Mouse (Mus musculus) embryonic facial prominence, embryonic 14.5 days (tissue): ENCODE results near the gene Atf6b. TPM values are rescaled to one million over a fixed set of nuclear protein-coding genes. Genes with fewer than 3 reads are reported as not detected.

Source experiments
- ATAC-seq: fragments of 200-750 bp; cut with Nextera tagmentation; 2 replicates; pipeline ENCODE4 v1.8.0; 2017; ENCODE audit warnings: low read depth, moderate number of reproducible peaks, moderate TSS enrichment
- DNase-seq: peaks from one replicate; pipeline ENCODE4 v3.0.0-alpha.2; 2015; ENCODE audit warnings: low spot score
- H3K27ac ChIP-seq: fragments of 300-500 bp; sonication (generic); replicated peaks from 2 replicates; pipeline ENCODE4 v1.5.1; 2014; ENCODE audit warnings: low read depth, mild to moderate bottlenecking, low read length, moderate library complexity
- H3K27me3 ChIP-seq: fragments of 300-500 bp; sonication (generic); replicated peaks from 2 replicates; pipeline ENCODE4 v1.6.1; 2014; ENCODE audit warnings: low read length; ENCODE audit not compliant: control insufficient read depth, insufficient read depth
- H3K36me3 ChIP-seq: fragments of 300-500 bp; sonication (generic); 2 replicates; pipeline ENCODE4 v1.6.1; 2014; ENCODE audit warnings: low read length, mixed read lengths; ENCODE audit not compliant: control insufficient read depth, insufficient read depth
- H3K4me1 ChIP-seq: fragments of 300-500 bp; sonication (generic); 2 replicates; pipeline ENCODE4 v1.6.1; 2014; ENCODE audit warnings: antibody characterized with exemption, low read length; ENCODE audit not compliant: control insufficient read depth, insufficient read depth
- H3K4me2 ChIP-seq: fragments of 300-500 bp; sonication (generic); 2 replicates; pipeline ENCODE4 v1.6.1; 2014; ENCODE audit warnings: low read depth, mild to moderate bottlenecking, low read length, moderate library complexity, mixed read lengths
- H3K4me3 ChIP-seq: fragments of 300-500 bp; sonication (generic); 2 replicates; pipeline ENCODE4 v1.5.1; 2014; ENCODE audit warnings: low read depth, mild to moderate bottlenecking, low read length
- H3K9ac ChIP-seq: fragments of 300-500 bp; sonication (generic); 2 replicates; pipeline ENCODE4 v1.6.1; 2014; ENCODE audit warnings: low read depth, mild to moderate bottlenecking, low read length, moderate library complexity, mixed read lengths
- H3K9me3 ChIP-seq: fragments of 300-500 bp; sonication (generic); 2 replicates; pipeline ENCODE4 v1.6.1; 2016; ENCODE audit warnings: low read length; ENCODE audit not compliant: control insufficient read depth
- WGBS: fragments of 180-500 bp; shearing (Covaris S2); extraction: QIAGEN DNeasy Blood & Tissue Kit; methylation state at CpG from one replicate; pipeline ENCODE4 v1.1.7; 2014; 5-methylcytosine and 5-hydroxymethylcytosine counted together
- polyA plus RNA-seq: library from polyadenylated mRNA; unstranded; fragments of >200 nt; fragmentation: Nextera tagmentation; extraction: Ambion mirVana; gene quantifications from 2 replicates; pipeline ENCODE4 v1.2.1, GENCODE M21; 2014

Gene Atf6b
- polyA plus RNA-seq, 1 experiment from 2014 or later: 60.8 TPM

- Histone ChIP-seq H3K27me3 (peaks cover 66% of the 10 kb centered on the region), H3K27ac (no peak overlapping the region), H3K9ac (no peak overlapping the region), H3K4me1 (0 out of 2 replicates have a peak, but pooled peaks cover 4% of the 10 kb centered on the region), H3K4me3 (no peak overlapping the region), H3K9me3 (no peaks in the 10 kb centered on the region), H3K36me3 (no peaks in the 10 kb centered on the region), H3K4me2 (no peak overlapping the region)
- ATAC-seq (no peak), DNase-seq (no peak)
- 88% methylated on average over 7 of the region's 7 CpGs for WGBS
Observed at GRCm38 (mm10) chr17:34673139-34673538, 26.2 kb downstream of the Atf6b start.

- ATAC-seq (no peak), DNase-seq (no peak)
- peaks cover 72% of the 10 kb centered on the region for H3K27me3 ChIP-seq
- no peak overlapping the region for H3K4me3 ChIP-seq
- WGBS: 58% methylated on average over 11 of the region's 11 CpGs
- H3K36me3 ChIP-seq: no peaks in the 10 kb centered on the region
- H3K4me2 ChIP-seq: no peak overlapping the region
- H3K4me1 ChIP-seq: 0 out of 2 replicates have a peak, but pooled peaks cover 4% of the 10 kb centered on the region
- H3K9ac ChIP-seq: no peak overlapping the region
- H3K9me3 ChIP-seq: no peaks in the 10 kb centered on the region
- no peak overlapping the region for H3K27ac ChIP-seq
Observed at GRCm38 (mm10) chr17:34674524-34675204, 27.7 kb downstream of the Atf6b start.

- ATAC-seq: no peak
- Histone ChIP-seq H3K4me2 (no peak overlapping the region), H3K9me3 (no peaks in the 10 kb centered on the region), H3K4me3 (no peak overlapping the region), H3K27ac (no peak overlapping the region), H3K9ac (no peak overlapping the region), H3K27me3 (peaks cover 69% of the 10 kb centered on the region), H3K36me3 (no peaks in the 10 kb centered on the region), H3K4me1 (0 out of 2 replicates have a peak, but pooled peaks cover 4% of the 10 kb centered on the region)
- no peak for DNase-seq
- WGBS: 59% methylated on average over 13 of the region's 13 CpGs
Observed at GRCm38 (mm10) chr17:34675205-34676092, 28.5 kb downstream of the Atf6b start.

GRCm38 (mm10) chr17:34676093-34676460 lies 29.1 kb downstream of the Atf6b start:
- peaks cover 64% of the 10 kb centered on the region for H3K27me3 ChIP-seq
- no peak overlapping the region for H3K9ac ChIP-seq
- H3K4me2 ChIP-seq: no peak overlapping the region
- H3K9me3 ChIP-seq: no peaks in the 10 kb centered on the region
- H3K27ac ChIP-seq: no peak overlapping the region
- H3K4me1 ChIP-seq: 0 out of 2 replicates have a peak, but pooled peaks cover 4% of the 10 kb centered on the region
- DNase-seq (no peak), ATAC-seq (no peak)
- no peaks in the 10 kb centered on the region for H3K36me3 ChIP-seq
- 73% methylated on average over 6 of the region's 6 CpGs for WGBS
- no peak overlapping the region for H3K4me3 ChIP-seq

GRCm38 (mm10) chr17:34676671-34677070 lies 29.7 kb downstream of the Atf6b start:
- Histone ChIP-seq H3K27ac (no peak overlapping the region), H3K36me3 (no peaks in the 10 kb centered on the region), H3K4me2 (no peak overlapping the region), H3K27me3 (peaks cover 59% of the 10 kb centered on the region), H3K4me3 (no peak overlapping the region), H3K9me3 (no peaks in the 10 kb centered on the region), H3K4me1 (0 out of 2 replicates have a peak, but pooled peaks cover 1% of the 10 kb centered on the region), H3K9ac (no peak overlapping the region)
- DNase-seq (no peak), ATAC-seq (no peak)
- 72% methylated on average over 12 of the region's 12 CpGs for WGBS

- H3K4me3 ChIP-seq: no peak overlapping the region
Observed at GRCm38 (mm10) chr17:34680191-34680590, 33.2 kb downstream of the Atf6b start.

GRCm38 (mm10) chr17:34680621-34681020 lies 33.7 kb downstream of the Atf6b start:
- ATAC-seq (no peak), DNase-seq (no peak)
- Histone ChIP-seq H3K9ac (no peak overlapping the region), H3K9me3 (no peaks in the 10 kb centered on the region), H3K4me1 (0 out of 2 replicates have a peak, but pooled peaks cover 4% of the 10 kb centered on the region), H3K4me2 (no peak overlapping the region), H3K36me3 (no peaks in the 10 kb centered on the region), H3K27me3 (peaks cover 27% of the 10 kb centered on the region), H3K27ac (no peak overlapping the region), H3K4me3 (no peak overlapping the region)
- WGBS: 79% methylated on average over 4 of the region's 4 CpGs

More at GRCm38 (mm10) chr17:34680191-34680590, 33.2 kb downstream of the Atf6b start:
- H3K27me3 ChIP-seq: peaks cover 30% of the 10 kb centered on the region
- 85% methylated on average over 16 of the region's 26 CpGs for WGBS
- no peak overlapping the region for H3K27ac ChIP-seq
- no peaks in the 10 kb centered on the region for H3K9me3 ChIP-seq
- DNase-seq (no peak), ATAC-seq (no peak)
- H3K36me3 ChIP-seq: no peaks in the 10 kb centered on the region
- 0 out of 2 replicates have a peak, but pooled peaks cover 4% of the 10 kb centered on the region for H3K4me1 ChIP-seq
- no peak overlapping the region for H3K9ac ChIP-seq
- H3K4me2 ChIP-seq: no peak overlapping the region

GRCm38 (mm10) chr17:34681132-34681571 lies 34.2 kb downstream of the Atf6b start:
- DNase-seq (peak; percentile 80), ATAC-seq (peak; percentile 58; the same call in 1 of the 2 replicates)
- H3K36me3 ChIP-seq: no peaks in the 10 kb centered on the region
- H3K4me2 ChIP-seq: peak overlapping the region; percentile 12; the same call in 1 of the 2 replicates
- H3K9ac ChIP-seq: no peak overlapping the region
- H3K4me1 ChIP-seq: 0 out of 2 replicates have a peak, but pooled peaks cover 4% of the 10 kb centered on the region
- 51% methylated on average over 17 of the region's 17 CpGs for WGBS
- no peak overlapping the region for H3K4me3 ChIP-seq
- no peak overlapping the region for H3K27ac ChIP-seq
- no peaks in the 10 kb centered on the region for H3K9me3 ChIP-seq
- peaks cover 22% of the 10 kb centered on the region for H3K27me3 ChIP-seq
